Mouse (Mus musculus): ENCODE results near the gene Fam184a. TPM values are rescaled to one million over a fixed set of nuclear protein-coding genes. Genes with fewer than 3 reads are reported as not detected.

Fam184a gene
- 8.5 TPM in 2 replicates for polyA plus RNA-seq (2016; fragmentation: Nextera tagmentation; extraction: Ambion mirVana)

- Histone ChIP-seq H3K9me3 (no peaks in the 10 kb centered on the region), H3K36me3 (no peaks in the 10 kb centered on the region), H3K27me3 (replicated peaks) (no peaks in the 10 kb centered on the region), H3K4me2 (replicated peaks) (peak within 1 kb of the TSS; percentile 85), H3K27ac (no peak within 1 kb of the TSS), H3K4me1 (no peaks in the 10 kb centered on the region), H3K9ac (peak within 1 kb of the TSS; percentile 82), H3K4me3 (peak within 1 kb of the TSS; percentile 92)
- WGBS, result 4% methylated on average over 62 of the region's 71 CpGs
- ATAC-seq (ENCODE audit: low FRiP score, low read depth), result peak; percentile 96
Measured at GRCm38 (mm10) chr10:53750955-53751652, at the start of gene Fam184a. Gene Fam184a, minus strand, starts transcription at chr10:53751123.

- Histone ChIP-seq H3K9ac (no peak overlapping the region), H3K27ac (no peak overlapping the region), H3K4me1 (no peaks in the 10 kb centered on the region), H3K4me3 (no peak overlapping the region), H3K9me3 (no peaks in the 10 kb centered on the region), H3K36me3 (no peaks in the 10 kb centered on the region), H3K4me2 (replicated peaks) (no peak overlapping the region), H3K27me3 (replicated peaks) (no peaks in the 10 kb centered on the region)
- ATAC-seq (ENCODE audit: low FRiP score, low read depth), result no peak
- WGBS, result 100% methylated on average over 1 of the region's 1 CpGs
Measured at GRCm38 (mm10) chr10:53796258-53796581, 45.3 kb upstream of the Fam184a start.

DNA sequence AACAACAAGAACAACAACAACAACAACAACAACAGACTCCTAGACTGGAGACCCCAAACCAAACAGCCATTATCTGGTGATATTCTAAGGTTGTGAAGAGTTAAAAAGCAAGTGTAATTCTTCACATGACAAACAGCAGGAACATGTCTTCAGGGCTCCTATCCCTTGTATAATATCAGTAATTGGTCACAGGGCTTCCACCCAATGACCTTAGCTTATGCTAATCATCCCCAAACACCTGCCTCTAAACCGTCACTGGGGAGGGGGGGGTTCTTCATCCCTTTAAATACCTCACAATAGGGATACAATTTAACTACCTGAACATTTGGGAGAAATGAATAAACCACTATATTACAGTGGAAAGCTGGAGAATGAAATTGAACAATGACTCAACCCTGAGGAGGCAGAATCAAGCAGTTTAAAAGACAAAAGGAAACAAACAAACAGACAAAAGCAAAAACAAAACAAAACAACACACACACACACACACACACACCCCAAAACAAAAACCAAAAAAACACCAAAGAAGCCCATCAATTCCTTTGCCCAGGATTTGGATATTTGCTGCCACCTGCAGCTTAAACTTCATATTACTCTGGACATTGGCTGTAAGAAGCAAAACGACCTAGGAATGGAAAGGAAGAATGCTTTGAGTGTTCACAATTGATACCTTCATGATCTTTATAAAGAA, 44.8 kb upstream of the Fam184a start:
- no peaks in the 10 kb centered on the region for H3K36me3 ChIP-seq
- H3K27me3 ChIP-seq (replicated peaks), result no peaks in the 10 kb centered on the region
- 23% methylated on average over 2 of the region's 2 CpGs for WGBS
- no peaks in the 10 kb centered on the region for H3K4me1 ChIP-seq
- H3K9me3 ChIP-seq, result no peaks in the 10 kb centered on the region
- no peak overlapping the region for H3K4me2 ChIP-seq (replicated peaks)
- ATAC-seq (ENCODE audit: low FRiP score, low read depth), result no peak
- H3K4me3 ChIP-seq, result no peak overlapping the region
- no peak overlapping the region for H3K9ac ChIP-seq
- no peak overlapping the region for H3K27ac ChIP-seq

- Histone ChIP-seq H3K4me3 (no peak overlapping the region), H3K27ac (no peak overlapping the region), H3K36me3 (no peaks in the 10 kb centered on the region), H3K9me3 (peaks cover 6% of the 10 kb centered on the region), H3K9ac (no peak overlapping the region), H3K4me1 (no peaks in the 10 kb centered on the region), H3K27me3 (replicated peaks) (no peaks in the 10 kb centered on the region), H3K4me2 (replicated peaks) (no peak overlapping the region)
- no peak for ATAC-seq (ENCODE audit: low FRiP score, low read depth)
- WGBS, result 88% methylated on average over 2 of the region's 2 CpGs
Measured at GRCm38 (mm10) chr10:53791281-53791680, 40.4 kb upstream of the Fam184a start.

DNA sequence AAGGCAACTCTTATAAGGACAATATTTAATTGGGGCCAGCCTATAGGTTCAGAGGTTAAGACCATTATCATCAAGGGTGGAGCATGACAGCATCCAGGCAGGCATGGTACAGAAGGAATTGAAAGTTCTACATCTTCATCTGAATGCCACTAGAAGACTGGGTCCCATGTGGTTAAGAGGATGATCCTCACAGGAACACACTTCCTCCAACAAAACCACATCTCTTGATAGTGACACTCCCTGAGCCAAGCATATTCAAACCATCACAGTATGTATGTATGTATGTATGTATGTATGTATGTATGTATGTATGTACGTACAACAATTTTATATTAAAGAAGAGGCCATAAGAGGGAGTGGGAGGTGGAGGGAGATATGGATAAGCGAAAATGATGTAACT, 25.7 kb upstream of the Fam184a start:
- H3K9ac ChIP-seq, result no peak overlapping the region
- no peaks in the 10 kb centered on the region for H3K36me3 ChIP-seq
- H3K4me3 ChIP-seq, result no peak overlapping the region
- H3K4me2 ChIP-seq (replicated peaks), result no peak overlapping the region
- H3K4me1 ChIP-seq, result no peaks in the 10 kb centered on the region
- H3K9me3 ChIP-seq, result no peaks in the 10 kb centered on the region
- no peaks in the 10 kb centered on the region for H3K27me3 ChIP-seq (replicated peaks)
- WGBS, result 91% methylated on average over 2 of the region's 2 CpGs
- no peak for ATAC-seq (ENCODE audit: low FRiP score, low read depth)
- no peak overlapping the region for H3K27ac ChIP-seq

DNA sequence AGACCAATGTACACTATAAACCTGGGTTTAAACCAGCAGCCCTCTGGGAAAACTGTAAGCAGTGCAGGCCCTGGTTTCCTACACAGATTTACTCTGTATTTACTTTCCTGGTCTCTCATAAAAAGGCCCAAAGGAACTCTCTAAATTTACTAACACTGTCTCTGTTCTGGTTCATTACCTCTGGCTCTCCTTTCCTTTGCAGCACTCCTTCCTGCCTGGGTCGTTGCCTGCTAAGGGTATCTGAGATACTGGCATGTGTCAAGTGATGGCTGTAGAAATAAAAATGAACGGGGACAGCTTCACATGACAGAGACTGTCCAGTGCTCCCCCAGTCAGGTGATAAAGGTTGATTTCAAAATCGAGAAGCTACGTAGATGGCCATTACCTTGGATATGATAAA, 21.8 kb upstream of the Fam184a start:
- Histone ChIP-seq H3K4me2 (replicated peaks) (no peak overlapping the region), H3K4me3 (no peak overlapping the region), H3K9ac (no peak overlapping the region), H3K27me3 (replicated peaks) (no peaks in the 10 kb centered on the region), H3K9me3 (no peaks in the 10 kb centered on the region), H3K4me1 (no peaks in the 10 kb centered on the region), H3K27ac (no peak overlapping the region), H3K36me3 (no peaks in the 10 kb centered on the region)
- no peak for ATAC-seq (ENCODE audit: low FRiP score, low read depth)
- WGBS, result 80% methylated on average over 4 of the region's 4 CpGs

DNA sequence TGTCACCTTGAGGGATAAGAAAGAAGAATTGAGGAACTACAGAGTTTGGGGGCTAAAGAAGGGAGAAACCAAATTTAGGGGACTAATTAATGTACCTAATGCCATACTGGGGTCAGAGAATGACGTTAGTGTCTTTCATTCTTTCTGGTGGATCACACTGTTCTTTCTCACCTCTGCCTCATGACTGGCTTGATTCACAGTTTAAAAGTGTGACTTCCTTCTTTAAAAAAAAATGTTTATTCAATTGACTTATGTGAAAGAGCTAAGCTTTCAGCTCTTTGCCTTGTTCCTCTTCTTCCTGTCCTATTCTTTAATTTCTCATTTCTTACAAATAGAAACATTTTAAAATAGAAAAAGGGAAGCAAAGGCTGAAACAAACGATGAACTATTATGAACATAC, 20.6 kb upstream of the Fam184a start:
- Histone ChIP-seq H3K27ac (no peak overlapping the region), H3K4me3 (no peak overlapping the region), H3K4me1 (no peaks in the 10 kb centered on the region), H3K4me2 (replicated peaks) (no peak overlapping the region), H3K9me3 (no peaks in the 10 kb centered on the region), H3K36me3 (no peaks in the 10 kb centered on the region), H3K9ac (no peak overlapping the region), H3K27me3 (replicated peaks) (no peaks in the 10 kb centered on the region)
- WGBS, result 77% methylated on average over 2 of the region's 2 CpGs
- no peak for ATAC-seq (ENCODE audit: low FRiP score, low read depth)

GRCm38 (mm10) chr10:53768745-53769144, 17.8 kb upstream of the Fam184a start:
- Histone ChIP-seq H3K27me3 (replicated peaks) (no peaks in the 10 kb centered on the region), H3K9me3 (no peaks in the 10 kb centered on the region), H3K27ac (no peak overlapping the region), H3K4me3 (no peak overlapping the region), H3K9ac (no peak overlapping the region), H3K4me2 (replicated peaks) (no peak overlapping the region), H3K4me1 (no peaks in the 10 kb centered on the region), H3K36me3 (no peaks in the 10 kb centered on the region)
- ATAC-seq (ENCODE audit: low FRiP score, low read depth), result no peak
- 73% methylated on average over 3 of the region's 3 CpGs for WGBS

DNA sequence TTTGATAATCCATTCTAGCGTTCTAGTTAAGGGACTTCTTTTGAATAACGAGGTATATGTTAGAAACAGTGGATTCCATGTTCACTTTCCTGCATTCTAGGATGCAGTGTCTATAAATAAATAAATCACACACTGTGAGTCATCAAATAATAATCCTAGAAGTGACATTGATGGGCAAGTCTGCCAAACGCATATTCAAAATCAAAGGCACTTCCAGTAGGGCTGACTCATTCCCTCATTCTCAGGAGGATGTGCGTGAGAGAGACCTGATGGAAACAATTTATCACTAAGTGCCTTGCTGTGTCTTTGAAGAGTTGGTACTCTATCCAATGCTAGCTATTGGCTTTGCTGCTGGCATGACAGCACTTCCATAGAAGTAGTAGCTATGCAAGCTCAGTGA, 14.5 kb upstream of the Fam184a start:
- no peak for ATAC-seq (ENCODE audit: low FRiP score, low read depth)
- no peak overlapping the region for H3K4me3 ChIP-seq
- no peaks in the 10 kb centered on the region for H3K27me3 ChIP-seq (replicated peaks)
- no peak overlapping the region for H3K27ac ChIP-seq
- H3K4me1 ChIP-seq, result no peaks in the 10 kb centered on the region
- 80% methylated on average over 4 of the region's 4 CpGs for WGBS
- no peak overlapping the region for H3K9ac ChIP-seq
- no peak overlapping the region for H3K4me2 ChIP-seq (replicated peaks)
- no peaks in the 10 kb centered on the region for H3K9me3 ChIP-seq
- H3K36me3 ChIP-seq, result no peaks in the 10 kb centered on the region

- Histone ChIP-seq H3K27me3 (replicated peaks) (no peaks in the 10 kb centered on the region), H3K4me2 (replicated peaks) (no peak overlapping the region), H3K27ac (no peak overlapping the region), H3K9ac (no peak overlapping the region), H3K4me3 (no peak overlapping the region), H3K36me3 (no peaks in the 10 kb centered on the region), H3K9me3 (no peaks in the 10 kb centered on the region), H3K4me1 (no peaks in the 10 kb centered on the region)
- WGBS, result 91% methylated on average over 1 of the region's 1 CpGs
- no peak for ATAC-seq (ENCODE audit: low FRiP score, low read depth)
Measured at GRCm38 (mm10) chr10:53752723-53753122, 1.8 kb upstream of the Fam184a start.

- WGBS, result 10% methylated on average over 39 of the region's 39 CpGs
- H3K9me3 ChIP-seq, result no peaks in the 10 kb centered on the region
- H3K36me3 ChIP-seq, result no peaks in the 10 kb centered on the region
- H3K4me2 ChIP-seq (replicated peaks), result peak overlapping the region; percentile 85
- peak; percentile 76 for ATAC-seq (ENCODE audit: low FRiP score, low read depth)
- H3K27ac ChIP-seq, result no peak overlapping the region
- H3K4me1 ChIP-seq, result no peaks in the 10 kb centered on the region
- H3K27me3 ChIP-seq (replicated peaks), result no peaks in the 10 kb centered on the region
- H3K9ac ChIP-seq, result peak overlapping the region; percentile 82
- peak overlapping the region; percentile 92 for H3K4me3 ChIP-seq
Measured at GRCm38 (mm10) chr10:53750275-53750954, 508 bp downstream of the Fam184a start.

- H3K36me3 ChIP-seq, result no peaks in the 10 kb centered on the region
- WGBS, result 95% methylated on average over 6 of the region's 6 CpGs
- H3K9ac ChIP-seq, result no peak overlapping the region
- no peak overlapping the region for H3K4me3 ChIP-seq
- H3K27ac ChIP-seq, result no peak overlapping the region
- no peak overlapping the region for H3K4me2 ChIP-seq (replicated peaks)
- H3K4me1 ChIP-seq, result no peaks in the 10 kb centered on the region
- H3K9me3 ChIP-seq, result no peaks in the 10 kb centered on the region
- no peaks in the 10 kb centered on the region for H3K27me3 ChIP-seq (replicated peaks)
- no peak for ATAC-seq (ENCODE audit: low FRiP score, low read depth)
Measured at GRCm38 (mm10) chr10:53746039-53746438, 4.9 kb downstream of the Fam184a start.
